Mouse (Mus musculus): ENCODE results near the gene Tesk1. TPM values are rescaled to one million over a fixed set of nuclear protein-coding genes. Genes with fewer than 3 reads are reported as not detected.
A peak's percentile ranks its signal among the peaks of the same experiment; 100 is the strongest.
"Not testable (repeated sequence)": the region's sequence is repeated elsewhere in the genome, so short reads cannot be mapped to it uniquely, and the experiment has no call there.

Tesk1 gene
- polyA plus RNA-seq, 1 experiment from 2014 or later: 3.4 TPM

DNA sequence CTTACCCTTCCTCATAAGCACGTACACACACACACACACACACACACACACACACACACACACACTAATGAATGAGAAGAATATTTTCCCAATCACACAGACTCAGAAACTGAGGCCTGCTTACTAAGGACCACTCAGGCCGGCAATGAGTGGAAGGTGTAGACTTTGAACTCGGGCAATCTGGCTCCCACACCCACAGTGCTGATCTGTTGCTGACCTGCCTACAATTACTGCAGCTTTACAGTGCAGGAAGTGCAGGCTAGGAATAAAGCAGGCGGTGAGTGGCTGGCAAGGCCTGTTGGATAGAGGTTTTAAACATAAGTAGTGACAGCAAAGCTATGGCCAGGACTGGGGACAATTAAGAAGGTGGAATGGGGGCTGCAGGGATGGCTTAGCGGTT is 39.2 kb downstream of the Tesk1 start:
- H3K9ac ChIP-seq (ENCODE audit: low read length): no peak overlapping the region
- ATAC-seq (ENCODE audit: low read depth): no peak
- no peaks in the 10 kb centered on the region for H3K36me3 ChIP-seq (ENCODE audit: control insufficient read depth, insufficient read depth, low read length)
- H3K27ac ChIP-seq (ENCODE audit: low read length): no peak overlapping the region
- peaks cover 3% of the 10 kb centered on the region; the same call in 1 of the 2 replicates for H3K4me1 ChIP-seq (replicated peaks; ENCODE audit: control insufficient read depth, insufficient read depth, low read length)
- H3K4me3 ChIP-seq (ENCODE audit: low read length): no peak overlapping the region
- no peaks in the 10 kb centered on the region for H3K9me3 ChIP-seq (ENCODE audit: control insufficient read depth, low read length)
- WGBS: 77% methylated on average over 5 of the region's 5 CpGs
- H3K27me3 ChIP-seq (ENCODE audit: control insufficient read depth, insufficient read depth, low read depth, low read length): no peaks in the 10 kb centered on the region
- no peak overlapping the region for H3K4me2 ChIP-seq (ENCODE audit: low read depth, low read length)

DNA sequence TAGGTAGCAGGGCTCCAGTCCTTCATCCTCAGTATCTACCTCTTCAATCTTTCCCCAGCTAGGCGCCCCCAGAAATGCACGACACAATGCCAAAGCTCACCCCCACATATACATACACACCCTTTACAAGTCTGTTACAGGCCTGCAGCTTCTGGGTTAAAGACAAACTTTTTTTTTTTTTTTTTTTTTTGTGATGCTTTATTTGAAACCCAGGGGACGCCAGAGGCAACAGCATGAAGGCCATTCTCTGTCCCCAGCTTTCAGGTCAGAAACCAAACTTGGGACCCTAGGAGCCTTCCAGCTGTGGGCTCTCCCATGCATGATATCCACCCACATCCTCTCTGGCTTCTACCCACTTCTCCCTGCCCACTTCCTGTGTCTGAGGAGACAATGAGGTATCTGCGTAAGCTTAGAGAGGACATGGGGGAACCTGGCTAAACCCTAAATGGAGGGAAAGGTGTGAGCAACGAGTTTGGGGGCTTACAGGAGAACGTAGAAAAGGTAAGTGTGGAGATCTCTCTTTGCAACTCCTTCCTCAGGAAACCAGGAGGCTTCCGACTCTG is 40.2 kb downstream of the Tesk1 start:
- no peak overlapping the region for H3K9ac ChIP-seq (ENCODE audit: low read length)
- peaks cover 3% of the 10 kb centered on the region; the same call in 1 of the 2 replicates for H3K4me1 ChIP-seq (replicated peaks; ENCODE audit: control insufficient read depth, insufficient read depth, low read length)
- H3K36me3 ChIP-seq (ENCODE audit: control insufficient read depth, insufficient read depth, low read length): no peaks in the 10 kb centered on the region
- H3K27me3 ChIP-seq (ENCODE audit: control insufficient read depth, insufficient read depth, low read depth, low read length): no peaks in the 10 kb centered on the region
- no peaks in the 10 kb centered on the region for H3K9me3 ChIP-seq (ENCODE audit: control insufficient read depth, low read length)
- H3K27ac ChIP-seq (ENCODE audit: low read length): no peak overlapping the region
- no peak overlapping the region for H3K4me3 ChIP-seq (ENCODE audit: low read length)
- H3K4me2 ChIP-seq (ENCODE audit: low read depth, low read length): no peak overlapping the region
- WGBS: 60% methylated on average over 7 of the region's 7 CpGs
- no peak for ATAC-seq (ENCODE audit: low read depth)

DNA sequence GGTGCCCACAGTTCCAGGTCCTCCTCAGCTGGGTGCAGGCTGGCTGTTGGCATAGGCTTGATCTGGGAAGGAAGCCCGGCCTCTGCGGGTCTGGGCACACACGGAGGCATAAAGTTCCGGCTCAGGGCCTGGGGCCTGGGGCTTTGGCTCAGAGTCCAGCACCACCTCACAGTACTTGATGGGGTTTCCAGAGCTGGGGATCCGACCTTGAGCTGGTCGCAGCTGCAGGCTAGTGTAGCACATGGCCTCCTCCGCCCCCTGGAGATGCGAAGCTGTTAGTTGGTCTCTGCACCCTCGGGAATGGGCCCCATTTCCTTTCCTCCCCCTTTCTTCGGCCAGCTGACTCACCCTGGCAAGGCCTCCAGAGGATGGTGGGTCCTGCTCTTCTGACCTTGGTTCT is 40.9 kb downstream of the Tesk1 start:
- 62% methylated on average over 10 of the region's 10 CpGs for WGBS
- no peak overlapping the region for H3K27ac ChIP-seq (ENCODE audit: low read length)
- no peaks in the 10 kb centered on the region for H3K27me3 ChIP-seq (ENCODE audit: control insufficient read depth, insufficient read depth, low read depth, low read length)
- H3K4me2 ChIP-seq (ENCODE audit: low read depth, low read length): no peak overlapping the region
- no peaks in the 10 kb centered on the region for H3K36me3 ChIP-seq (ENCODE audit: control insufficient read depth, insufficient read depth, low read length)
- no peak for ATAC-seq (ENCODE audit: low read depth)
- H3K9ac ChIP-seq (ENCODE audit: low read length): no peak overlapping the region
- H3K9me3 ChIP-seq (ENCODE audit: control insufficient read depth, low read length): no peaks in the 10 kb centered on the region
- no peak overlapping the region for H3K4me3 ChIP-seq (ENCODE audit: low read length)
- H3K4me1 ChIP-seq (replicated peaks; ENCODE audit: control insufficient read depth, insufficient read depth, low read length): peaks cover 3% of the 10 kb centered on the region; the same call in 1 of the 2 replicates

DNA sequence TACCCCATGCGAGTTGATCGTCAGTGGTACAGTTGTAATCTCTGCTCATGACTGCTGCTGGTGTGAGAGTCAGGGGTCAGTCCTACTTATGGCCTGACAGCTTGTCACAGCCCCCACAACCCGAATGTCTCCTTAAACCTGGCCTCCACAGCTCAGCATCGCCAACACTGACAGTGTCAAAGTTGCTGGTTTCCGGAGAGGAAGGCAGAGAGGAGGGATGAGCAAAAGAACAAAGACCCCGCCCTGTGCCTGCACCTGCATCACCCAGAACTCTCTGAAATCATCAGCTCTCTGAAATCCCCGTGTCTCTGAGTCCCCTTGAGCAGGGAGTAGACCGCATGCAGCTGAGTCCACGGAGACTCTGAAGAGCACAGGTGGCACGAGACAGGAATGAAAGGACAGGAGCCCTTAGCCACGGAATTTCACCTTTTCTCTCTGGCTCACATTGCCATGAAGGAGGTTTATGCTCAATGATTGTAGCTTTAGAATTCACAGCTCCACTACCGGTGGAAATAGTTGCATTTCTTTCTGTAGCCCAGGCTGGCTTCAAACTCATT is 41.9 kb downstream of the Tesk1 start, which contains the start of gene Sit1:
Gene Sit1 (minus strand): TSS at position 200 of the 557 bp plus-strand sequence.
- Histone ChIP-seq H3K4me1 (replicated peaks; ENCODE audit: control insufficient read depth, insufficient read depth, low read length) (no peaks in the 10 kb centered on the region), H3K4me2 (ENCODE audit: low read depth, low read length) (no peak within 1 kb of the TSS), H3K4me3 (ENCODE audit: low read length) (no peak within 1 kb of the TSS), H3K27ac (ENCODE audit: low read length) (no peak within 1 kb of the TSS), H3K27me3 (ENCODE audit: control insufficient read depth, insufficient read depth, low read depth, low read length) (no peaks in the 10 kb centered on the region), H3K36me3 (ENCODE audit: control insufficient read depth, insufficient read depth, low read length) (no peaks in the 10 kb centered on the region), H3K9me3 (ENCODE audit: control insufficient read depth, low read length) (no peaks in the 10 kb centered on the region), H3K9ac (ENCODE audit: low read length) (no peak within 1 kb of the TSS)
- no peak for ATAC-seq (ENCODE audit: low read depth)
- WGBS: 43% methylated on average over 12 of the region's 12 CpGs

DNA sequence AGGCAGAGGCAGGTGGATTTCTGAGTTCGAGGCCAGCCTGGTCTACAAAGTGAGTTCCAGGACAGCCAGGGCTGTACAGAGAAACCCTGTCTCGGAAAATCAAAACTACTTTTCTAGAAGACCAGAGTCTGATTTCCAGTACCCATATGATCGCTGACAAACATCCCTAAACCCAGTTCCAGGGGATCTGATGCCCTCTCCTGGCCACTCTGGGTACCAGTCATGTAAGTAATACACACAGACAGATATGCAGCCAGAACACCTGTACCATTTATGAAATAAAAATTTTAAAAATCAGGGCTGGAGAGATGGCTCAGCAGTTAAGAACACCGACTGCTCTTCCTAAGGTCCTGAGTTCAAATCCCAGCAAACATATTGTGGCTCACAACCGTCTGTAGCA is 43.9 kb downstream of the Tesk1 start:
- H3K4me3 ChIP-seq (ENCODE audit: low read length); H3K27me3 ChIP-seq (ENCODE audit: control insufficient read depth, insufficient read depth, low read depth, low read length); H3K4me1 ChIP-seq (replicated peaks; ENCODE audit: control insufficient read depth, insufficient read depth, low read length); H3K36me3 ChIP-seq (ENCODE audit: control insufficient read depth, insufficient read depth, low read length); H3K9ac ChIP-seq (ENCODE audit: low read length); H3K9me3 ChIP-seq (ENCODE audit: control insufficient read depth, low read length); H3K4me2 ChIP-seq (ENCODE audit: low read depth, low read length); ATAC-seq (ENCODE audit: low read depth); H3K27ac ChIP-seq (ENCODE audit: low read length): not testable (repeated sequence)
- WGBS: 81% methylated on average over 5 of the region's 5 CpGs

DNA sequence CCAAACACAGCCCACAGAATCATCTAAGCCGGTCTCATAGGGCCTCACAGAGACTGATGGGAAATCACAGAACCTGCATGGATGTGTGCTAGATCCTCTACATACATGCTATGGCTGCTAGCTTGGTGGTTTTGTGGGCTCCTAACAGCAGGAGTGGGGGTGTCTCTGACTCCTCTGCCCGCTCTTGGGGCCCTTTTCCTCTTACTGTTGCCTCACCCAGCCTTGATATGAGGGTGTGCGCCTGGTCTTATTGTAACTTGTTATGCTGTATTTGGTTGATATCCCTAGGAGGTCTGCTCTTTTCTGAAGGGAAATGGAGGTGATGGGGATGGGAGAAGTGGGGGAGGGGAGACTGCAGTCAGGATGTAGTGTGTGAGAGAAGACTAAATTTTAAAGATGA is 47.9 kb downstream of the Tesk1 start:
- 90% methylated on average over 3 of the region's 3 CpGs for whole genome bisulfite sequencing

DNA sequence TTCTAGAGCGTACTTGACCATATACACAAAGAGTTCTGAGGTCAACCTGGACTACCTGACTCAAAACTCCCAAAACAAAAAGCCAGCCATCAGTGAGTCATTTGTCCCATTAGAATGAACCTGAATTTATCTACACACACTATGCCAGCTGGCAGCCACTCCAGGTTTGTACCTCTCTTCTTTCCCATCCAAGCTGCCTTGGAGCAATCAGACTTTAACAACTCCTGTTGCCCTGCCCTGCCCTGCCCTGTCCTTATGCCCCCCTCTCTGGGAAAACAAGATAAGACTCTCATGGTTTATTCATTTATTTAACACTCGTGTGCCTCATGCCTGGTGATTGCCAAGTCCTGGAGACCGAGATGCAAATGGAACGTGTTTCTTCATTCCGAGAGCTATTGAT is 49.1 kb downstream of the Tesk1 start:
- no peak for ATAC-seq (ENCODE audit: low read depth)
- no peak overlapping the region for H3K27ac ChIP-seq (ENCODE audit: low read length)

More for the DNA sequence above, 47.9 kb downstream of the Tesk1 start:
- Histone ChIP-seq H3K27me3 (ENCODE audit: control insufficient read depth, insufficient read depth, low read depth, low read length) (no peaks in the 10 kb centered on the region), H3K4me2 (ENCODE audit: low read depth, low read length) (no peak overlapping the region), H3K36me3 (ENCODE audit: control insufficient read depth, insufficient read depth, low read length) (no peaks in the 10 kb centered on the region), H3K4me3 (ENCODE audit: low read length) (no peak overlapping the region), H3K27ac (ENCODE audit: low read length) (no peak overlapping the region), H3K4me1 (replicated peaks; ENCODE audit: control insufficient read depth, insufficient read depth, low read length) (peaks cover 6% of the 10 kb centered on the region), H3K9ac (ENCODE audit: low read length) (no peak overlapping the region), H3K9me3 (ENCODE audit: control insufficient read depth, low read length) (no peaks in the 10 kb centered on the region)
- ATAC-seq (ENCODE audit: low read depth): no peak

DNA sequence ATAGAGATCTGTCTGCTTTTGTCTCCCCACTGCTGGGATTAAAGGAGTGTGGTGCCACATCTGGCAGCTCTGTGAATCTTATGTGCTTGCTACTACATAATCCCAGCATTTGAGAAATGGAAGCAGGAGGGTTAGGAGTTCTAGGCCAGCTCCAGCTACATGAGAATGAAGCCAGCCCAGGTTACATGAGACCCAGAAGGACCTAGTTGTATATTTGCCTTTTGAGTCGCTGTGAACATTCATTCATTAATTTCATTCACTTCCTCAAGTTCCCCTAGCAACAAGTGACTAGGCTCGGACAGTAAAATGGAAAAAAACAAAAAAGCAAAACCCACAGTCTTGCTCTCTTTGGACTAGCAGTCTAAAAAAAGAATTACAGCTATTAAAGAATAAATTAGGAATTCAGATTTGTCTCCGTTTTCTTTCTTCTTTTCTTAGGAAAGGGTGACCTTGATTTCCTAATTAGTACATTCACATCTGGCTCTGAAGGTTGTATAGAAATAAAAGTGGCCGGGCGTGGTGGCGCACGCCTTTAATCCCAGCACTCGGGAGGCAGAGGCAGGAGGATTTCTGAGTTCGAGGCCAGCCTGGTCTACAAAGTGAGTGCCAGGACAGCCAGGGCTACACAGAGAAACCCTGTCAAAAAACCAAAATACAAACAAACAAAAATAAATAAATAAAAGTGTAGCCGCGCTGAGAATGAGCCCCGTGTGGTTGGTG is 50.5 kb downstream of the Tesk1 start:
- ATAC-seq (ENCODE audit: low read depth): no peak
- no peaks in the 10 kb centered on the region for H3K27me3 ChIP-seq (ENCODE audit: control insufficient read depth, insufficient read depth, low read depth, low read length)
- peak overlapping the region; percentile 90; the same call in 1 of the 2 replicates for H3K27ac ChIP-seq (ENCODE audit: low read length)
- H3K4me2 ChIP-seq (ENCODE audit: low read depth, low read length): peak overlapping the region; percentile 67
- H3K36me3 ChIP-seq (ENCODE audit: control insufficient read depth, insufficient read depth, low read length): 0 out of 2 replicates have a peak, but pooled peaks cover 6% of the 10 kb centered on the region
- WGBS: 41% methylated on average over 12 of the region's 12 CpGs
- H3K9ac ChIP-seq (ENCODE audit: low read length): no peak overlapping the region
- peak overlapping the region; percentile 80 for H3K4me3 ChIP-seq (ENCODE audit: low read length)
- peaks cover 6% of the 10 kb centered on the region for H3K4me1 ChIP-seq (replicated peaks; ENCODE audit: control insufficient read depth, insufficient read depth, low read length)
- H3K9me3 ChIP-seq (ENCODE audit: control insufficient read depth, low read length): no peaks in the 10 kb centered on the region

More for the DNA sequence above, 49.1 kb downstream of the Tesk1 start:
- no peak overlapping the region for H3K4me2 ChIP-seq (ENCODE audit: low read depth, low read length)
- no peaks in the 10 kb centered on the region for H3K36me3 ChIP-seq (ENCODE audit: control insufficient read depth, insufficient read depth, low read length)
- WGBS: 63% methylated on average over 5 of the region's 5 CpGs
- H3K4me1 ChIP-seq (replicated peaks; ENCODE audit: control insufficient read depth, insufficient read depth, low read length): peaks cover 6% of the 10 kb centered on the region
- H3K4me3 ChIP-seq (ENCODE audit: low read length): no peak overlapping the region
- no peak overlapping the region for H3K9ac ChIP-seq (ENCODE audit: low read length)
- no peaks in the 10 kb centered on the region for H3K27me3 ChIP-seq (ENCODE audit: control insufficient read depth, insufficient read depth, low read depth, low read length)
- H3K9me3 ChIP-seq (ENCODE audit: control insufficient read depth, low read length): no peaks in the 10 kb centered on the region

DNA sequence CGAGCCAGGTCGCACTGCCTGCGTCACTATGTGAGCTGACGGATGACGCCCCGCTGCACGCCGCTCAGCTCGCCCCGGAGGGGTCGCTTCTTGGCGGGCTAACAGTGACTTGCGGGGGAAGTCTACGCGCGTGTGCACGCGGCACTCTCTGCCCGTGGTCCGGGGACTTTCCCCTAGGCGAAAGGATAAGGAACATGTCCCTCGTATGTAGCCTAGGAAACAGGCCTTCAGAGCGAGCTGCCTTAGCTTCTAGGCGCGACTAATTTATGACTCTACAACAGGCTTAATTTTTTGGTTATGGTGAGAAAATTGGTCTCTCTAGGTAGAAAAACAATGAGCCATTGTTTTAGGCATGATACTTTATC is 51.1 kb downstream of the Tesk1 start, which contains the start of gene Ccdc107:
Gene Ccdc107 (plus strand): TSS at position 80 of the 365 bp plus-strand sequence.
- Histone ChIP-seq H3K27ac (ENCODE audit: low read length) (peak within 1 kb of the TSS; percentile 90), H3K36me3 (ENCODE audit: control insufficient read depth, insufficient read depth, low read length) (0 out of 2 replicates have a peak, but pooled peaks cover 6% of the 10 kb centered on the region), H3K9ac (ENCODE audit: low read length) (peak within 1 kb of the TSS; percentile 83), H3K27me3 (ENCODE audit: control insufficient read depth, insufficient read depth, low read depth, low read length) (no peaks in the 10 kb centered on the region), H3K4me1 (replicated peaks; ENCODE audit: control insufficient read depth, insufficient read depth, low read length) (peaks cover 11% of the 10 kb centered on the region), H3K4me3 (ENCODE audit: low read length) (peak within 1 kb of the TSS; percentile 80), H3K9me3 (ENCODE audit: control insufficient read depth, low read length) (no peaks in the 10 kb centered on the region), H3K4me2 (ENCODE audit: low read depth, low read length) (peak within 1 kb of the TSS; percentile 67)
- under 1% methylated on average over 25 of the region's 25 CpGs for WGBS
- peak; percentile 98 for ATAC-seq (ENCODE audit: low read depth)

Data from lung, embryonic 16.5 days (tissue).